Mouse (Mus musculus): ENCODE data around the gene Fam53a.
A peak's percentile ranks its signal among the peaks of the same experiment; 100 is the strongest.

The Fam53a gene

GRCm38 (mm10) chr5:33629301-33629987 is at the start of gene Fam53a, which contains the start of gene Gm9903:
Gene Fam53a, minus strand, starts transcription at chr5:33629635.
Gene Gm9903, plus strand, starts transcription at chr5:33629925.
- DNase-seq (ENCODE audit: low spot score): peak; percentile 99

- DNase-seq (ENCODE audit: low spot score): no peak
Measured at GRCm38 (mm10) chr5:33678244-33678643, 48.8 kb upstream of the Fam53a start.

- peak; percentile 68 for DNase-seq (ENCODE audit: low spot score)
Measured at GRCm38 (mm10) chr5:33675964-33676363, 46.5 kb upstream of the Fam53a start.

GRCm38 (mm10) chr5:33674439-33674838 is 45.0 kb upstream of the Fam53a start:
- peak; percentile 70 for DNase-seq (ENCODE audit: low spot score)

GRCm38 (mm10) chr5:33671659-33672058 is 42.2 kb upstream of the Fam53a start:
- peak; percentile 48 for DNase-seq (ENCODE audit: low spot score)

DNA sequence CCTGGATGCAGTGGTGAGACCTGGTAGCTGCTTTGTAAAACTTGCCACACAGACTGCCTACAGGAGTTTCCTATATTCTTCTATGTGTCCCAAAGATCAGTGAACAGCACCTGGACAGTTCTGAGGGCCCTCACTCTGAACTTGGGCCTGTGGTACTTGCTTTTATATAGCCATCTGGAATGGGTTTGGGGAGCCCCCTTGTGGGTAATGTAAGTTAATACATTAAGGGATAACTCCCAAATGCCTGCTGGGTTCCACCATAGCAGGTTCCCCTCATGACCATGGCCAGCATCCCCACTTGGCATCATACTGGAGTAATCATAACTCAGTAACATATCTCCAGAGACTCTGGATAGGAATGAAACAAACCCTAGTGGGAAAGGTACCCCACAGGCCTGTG is 38.8 kb upstream of the Fam53a start:
- DNase-seq (ENCODE audit: low spot score): peak; percentile 65

- DNase-seq (ENCODE audit: low spot score): peak; percentile 41
Measured at GRCm38 (mm10) chr5:33658664-33659050, 29.2 kb upstream of the Fam53a start.

DNA sequence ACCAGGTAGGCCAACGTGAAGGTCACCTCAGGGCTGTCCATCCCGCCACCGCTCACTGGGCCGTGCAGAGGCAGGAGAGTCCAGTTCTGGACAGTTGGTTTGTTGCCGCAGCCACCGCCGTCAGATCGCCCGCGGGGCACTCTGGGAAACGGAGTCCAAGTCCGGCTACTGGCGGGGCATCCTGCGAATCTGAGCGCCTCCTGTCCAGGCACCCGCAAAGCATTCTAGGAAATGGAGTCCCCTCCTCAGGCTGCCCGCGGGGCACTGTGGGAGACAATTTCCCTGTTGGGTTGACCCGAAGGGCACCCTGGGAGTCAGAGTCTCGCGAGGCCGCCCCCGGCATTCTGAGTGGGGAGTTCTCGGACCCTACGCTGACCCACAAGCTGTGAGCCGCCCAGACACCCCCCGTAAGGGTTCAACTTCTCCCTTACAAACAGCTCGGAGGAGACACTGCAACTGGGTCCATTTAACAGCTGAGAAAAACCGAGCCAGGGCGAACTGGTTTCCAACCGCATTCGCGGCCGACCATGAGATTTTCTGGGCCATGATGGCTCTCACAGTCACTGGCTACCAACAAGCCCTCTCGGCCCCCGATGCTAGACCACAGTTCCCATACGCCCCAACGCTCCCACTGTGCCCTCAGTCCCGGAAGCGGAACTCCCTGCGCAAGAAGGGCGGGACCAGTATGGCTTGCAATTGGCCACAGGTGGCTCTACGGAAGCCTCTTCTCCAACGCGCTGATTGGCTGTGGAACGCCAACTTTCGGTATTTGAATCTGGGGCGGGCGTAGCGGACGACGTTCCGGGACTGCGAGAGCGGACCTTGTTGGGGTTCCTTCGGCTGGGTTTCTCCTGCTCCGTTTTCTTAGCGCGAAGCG is 28.6 kb upstream of the Fam53a start, which contains the start of the genes Tacc3 and Tmem129:
Tacc3 (plus strand) TSS at position 342 of the 877 bp plus-strand sequence.
Tmem129 (minus strand) TSS at position 630 of the 877 bp plus-strand sequence.
- peak; percentile 99 for DNase-seq (ENCODE audit: low spot score)

DNA sequence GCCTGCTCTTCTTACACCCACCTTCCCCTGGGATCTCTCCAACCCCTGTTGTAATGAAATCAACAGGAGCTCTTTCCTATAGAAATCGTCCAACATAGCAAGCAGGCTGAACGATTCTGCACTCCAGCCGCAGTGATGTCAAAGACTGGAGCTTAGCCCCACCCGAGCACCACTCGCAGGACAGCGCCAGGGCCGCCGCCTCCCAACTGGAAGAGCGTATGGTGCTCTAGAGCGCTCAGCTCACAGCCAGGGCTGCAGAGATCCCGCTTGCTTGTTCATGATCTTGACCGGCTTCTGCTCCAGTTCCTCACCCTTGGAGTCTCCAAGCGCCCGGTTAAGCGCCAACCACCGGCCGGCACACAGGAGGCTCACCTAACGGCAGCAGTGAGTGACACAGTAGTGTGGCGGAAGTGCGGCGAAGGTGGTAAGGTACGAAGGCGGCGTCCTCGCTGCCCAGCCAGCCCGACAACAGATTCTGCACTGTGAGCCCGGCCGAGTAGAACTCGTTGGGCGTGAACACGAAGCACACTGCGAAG is 27.9 kb upstream of the Fam53a start:
- DNase-seq (ENCODE audit: low spot score): no peak

DNA sequence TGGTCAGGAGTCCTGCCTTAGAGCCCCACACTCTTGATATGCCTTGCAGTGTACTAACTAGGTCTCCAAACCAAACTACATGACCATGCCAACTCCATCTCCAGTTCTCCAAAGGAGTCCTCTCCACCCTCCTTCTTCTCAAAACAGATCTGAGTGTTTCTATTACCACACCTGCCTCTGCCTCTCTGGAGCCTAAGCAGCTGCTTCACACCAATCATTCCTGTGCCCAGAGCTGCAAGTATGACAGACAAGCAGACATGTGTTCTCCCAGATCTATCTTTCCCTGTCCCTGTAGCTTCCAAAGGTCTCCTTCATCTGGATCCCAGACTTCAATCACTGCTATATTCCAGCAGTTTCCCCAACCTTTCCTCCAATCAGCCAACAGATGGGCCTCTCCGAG is 27.3 kb upstream of the Fam53a start:
- DNase-seq (ENCODE audit: low spot score): no peak

GRCm38 (mm10) chr5:33655251-33655840 is 25.9 kb upstream of the Fam53a start:
- DNase-seq (ENCODE audit: low spot score): no peak

DNA sequence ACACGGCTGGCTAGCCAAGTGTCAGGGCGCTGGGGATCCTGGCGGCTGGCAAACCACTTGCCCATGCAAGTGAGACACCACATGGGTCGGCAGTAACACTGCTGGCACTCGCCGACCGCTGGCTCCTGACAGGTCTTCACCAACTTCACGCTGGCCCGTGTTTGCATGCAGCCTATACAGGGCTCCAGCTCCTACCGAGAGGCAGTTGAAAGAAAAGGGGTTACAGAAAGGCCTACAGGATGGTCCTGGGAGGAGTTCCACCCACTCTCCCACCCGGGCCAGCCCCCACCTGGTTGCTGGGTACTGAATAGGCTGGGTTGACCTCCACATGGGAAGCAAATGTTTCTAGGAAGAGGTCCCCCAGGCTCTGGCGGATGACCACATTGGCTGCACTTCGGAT is 25.0 kb upstream of the Fam53a start:
- peak; percentile 9 for DNase-seq (ENCODE audit: low spot score)

GRCm38 (mm10) chr5:33652783-33653173 is 23.3 kb upstream of the Fam53a start:
- DNase-seq (ENCODE audit: low spot score): no peak

GRCm38 (mm10) chr5:33651921-33652782 is 22.7 kb upstream of the Fam53a start, which contains the start of gene Slbp:
Gene Slbp, minus strand, starts transcription at chr5:33652574.
- peak; percentile 98 for DNase-seq (ENCODE audit: low spot score)

- no peak for DNase-seq (ENCODE audit: low spot score)
Measured at GRCm38 (mm10) chr5:33651541-33651920, 22.1 kb upstream of the Fam53a start.

DNA sequence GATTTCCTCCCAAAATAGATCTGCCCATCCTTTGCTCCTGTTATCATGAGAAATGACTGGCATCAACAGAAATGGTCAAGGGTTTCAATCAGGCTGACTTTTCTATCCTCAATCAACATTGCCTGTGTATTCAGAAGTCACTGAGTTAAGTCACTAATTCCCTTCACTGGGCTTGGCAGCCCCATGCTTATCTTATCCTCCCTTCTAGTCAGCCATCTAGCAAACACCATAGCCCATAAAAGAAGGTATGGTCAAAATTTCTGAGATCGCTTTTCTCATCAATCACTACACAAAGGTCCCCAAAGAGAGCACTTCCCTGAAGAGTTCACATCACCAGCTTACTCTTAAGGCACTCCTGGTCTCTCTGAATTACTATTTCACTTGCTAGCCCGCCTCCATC is 21.6 kb upstream of the Fam53a start:
- DNase-seq (ENCODE audit: low spot score): no peak

GRCm38 (mm10) chr5:33640652-33641051 is 11.2 kb upstream of the Fam53a start:
- DNase-seq (ENCODE audit: low spot score): peak; percentile 74

DNA sequence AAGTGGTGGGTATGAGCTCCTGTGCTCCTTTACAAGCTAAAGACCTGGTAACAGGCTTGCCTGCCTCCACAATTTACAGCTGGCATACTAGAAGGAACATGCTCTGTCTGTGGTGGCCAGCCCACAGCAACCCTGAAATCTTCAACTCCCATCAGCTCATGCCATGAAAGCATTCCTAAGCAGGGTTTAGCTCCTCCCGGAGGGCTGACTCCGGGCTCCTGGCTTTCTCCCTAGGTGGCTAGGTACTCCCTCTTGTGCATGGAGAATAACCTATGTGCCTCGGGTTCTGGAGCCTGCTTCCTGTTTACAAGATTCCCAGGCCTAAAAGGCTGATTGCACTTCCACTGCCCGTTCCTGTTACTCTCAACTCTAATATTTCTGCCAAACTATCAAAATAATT is 9.4 kb upstream of the Fam53a start:
- DNase-seq (ENCODE audit: low spot score): no peak

DNA sequence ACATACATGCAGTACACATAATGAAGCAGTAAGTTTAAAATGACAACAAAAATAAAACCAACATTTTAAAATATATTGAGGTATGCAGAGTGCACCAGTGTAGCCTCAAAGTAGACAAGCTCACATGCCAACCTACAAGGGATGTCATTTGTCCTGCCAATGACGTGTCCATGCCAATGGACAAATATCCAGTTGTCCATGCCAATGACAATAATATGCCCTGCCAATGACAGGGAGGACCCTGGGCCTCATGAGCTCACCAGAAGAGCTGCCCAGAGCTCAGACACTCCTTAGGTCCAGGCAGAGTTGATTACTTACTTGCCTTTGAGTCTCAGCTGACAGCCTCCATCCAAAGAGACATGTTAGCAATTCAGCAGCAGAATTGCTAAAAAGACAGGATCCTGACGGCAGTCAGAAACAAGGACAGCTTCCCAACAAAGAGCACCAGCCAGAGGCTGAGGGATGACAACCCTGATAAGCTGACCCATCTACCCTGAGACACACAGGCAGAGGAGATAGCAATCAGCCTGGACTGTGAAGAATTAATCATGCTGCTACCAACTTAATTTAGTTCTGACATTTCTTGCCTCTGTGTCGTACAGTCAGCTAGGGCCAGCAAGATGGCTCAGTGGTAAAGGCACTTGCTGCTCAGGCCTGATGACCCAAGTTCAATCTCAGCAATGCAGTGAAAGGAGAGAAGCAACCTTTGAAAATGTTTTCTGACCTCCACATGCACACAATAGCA is 8.3 kb upstream of the Fam53a start:
- DNase-seq (ENCODE audit: low spot score): peak; percentile 53

DNA sequence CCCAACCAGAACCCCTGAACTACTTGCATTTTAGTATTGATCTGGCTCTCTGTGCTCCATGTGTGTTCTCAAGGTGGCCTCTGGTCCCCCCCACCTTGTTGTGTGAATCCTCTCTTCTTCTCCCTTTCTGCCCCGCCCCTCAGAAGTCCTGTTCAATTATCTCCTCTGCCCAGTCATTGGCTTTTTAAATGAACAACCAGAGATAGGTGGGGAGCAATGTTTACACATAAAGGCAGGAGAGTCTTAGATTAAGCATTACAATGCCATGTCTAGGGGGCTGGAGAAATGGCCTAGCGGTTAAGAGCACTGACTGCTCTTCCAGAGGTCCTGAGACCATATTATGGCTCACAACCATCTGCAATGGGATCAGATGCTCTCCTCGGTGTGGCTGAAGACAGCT is 5.9 kb upstream of the Fam53a start:
- DNase-seq (ENCODE audit: low spot score): no peak

DNA sequence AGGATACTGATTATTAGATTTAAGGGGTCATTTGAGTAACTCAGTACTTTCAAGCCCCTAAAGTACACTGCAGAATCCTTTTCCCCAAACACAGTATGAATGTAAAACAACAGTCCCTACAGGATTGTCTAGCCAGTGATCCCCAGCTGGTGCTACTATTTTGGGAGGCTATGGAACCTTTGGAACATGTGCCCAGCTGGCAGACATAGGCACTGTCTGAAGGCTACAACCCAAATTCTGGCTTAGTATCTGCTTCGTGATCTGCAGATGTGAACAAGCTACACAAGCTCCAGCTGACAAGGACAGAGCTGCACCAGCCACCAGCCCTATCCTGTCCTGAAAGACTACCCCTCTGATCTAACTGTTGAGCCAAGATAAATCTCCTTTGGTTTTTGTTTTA is 3.1 kb upstream of the Fam53a start:
- DNase-seq (ENCODE audit: low spot score): no peak
